Mouse (Mus musculus): ENCODE data around the gene Lurap1l.

Gene Lurap1l

GRCm38 (mm10) chr4:80917812-80918211, 7.4 kb downstream of the Lurap1l start:
- DNase-seq, result no peak

- no peak for DNase-seq
Measured at GRCm38 (mm10) chr4:80918526-80919129, 8.2 kb downstream of the Lurap1l start.

GRCm38 (mm10) chr4:80919217-80919867, 8.9 kb downstream of the Lurap1l start:
- DNase-seq, result no peak

- DNase-seq, result no peak
Measured at GRCm38 (mm10) chr4:80921646-80922489, 11.4 kb downstream of the Lurap1l start.

GRCm38 (mm10) chr4:80922654-80923053, 12.2 kb downstream of the Lurap1l start:
- DNase-seq, result no peak

GRCm38 (mm10) chr4:80924815-80925214, 14.4 kb downstream of the Lurap1l start:
- DNase-seq, result no peak

GRCm38 (mm10) chr4:80925752-80926519, 15.5 kb downstream of the Lurap1l start:
- no peak for DNase-seq

- DNase-seq, result no peak
Measured at GRCm38 (mm10) chr4:80934749-80935148, 24.3 kb downstream of the Lurap1l start.

GRCm38 (mm10) chr4:80939115-80939514, 28.7 kb downstream of the Lurap1l start:
- no peak for DNase-seq

- DNase-seq, result no peak
Measured at GRCm38 (mm10) chr4:80940946-80941345, 30.5 kb downstream of the Lurap1l start.

- no peak for DNase-seq
Measured at GRCm38 (mm10) chr4:80941978-80942377, 31.5 kb downstream of the Lurap1l start.

GRCm38 (mm10) chr4:80944605-80945004, 34.2 kb downstream of the Lurap1l start:
- DNase-seq, result no peak

- no peak for DNase-seq
Measured at GRCm38 (mm10) chr4:80949110-80949509, 38.7 kb downstream of the Lurap1l start.

- DNase-seq, result no peak
Measured at GRCm38 (mm10) chr4:80949720-80950119, 39.3 kb downstream of the Lurap1l start.

- DNase-seq, result no peak
Measured at GRCm38 (mm10) chr4:80950280-80950781, 39.9 kb downstream of the Lurap1l start.

- no peak for DNase-seq
Measured at GRCm38 (mm10) chr4:80952653-80953052, 42.2 kb downstream of the Lurap1l start.

- no peak for DNase-seq
Measured at GRCm38 (mm10) chr4:80955942-80956341, 45.5 kb downstream of the Lurap1l start.

- no peak for DNase-seq
Measured at GRCm38 (mm10) chr4:80967526-80967925, 57.1 kb downstream of the Lurap1l start.

GRCm38 (mm10) chr4:80971846-80972245, 61.4 kb downstream of the Lurap1l start:
- no peak for DNase-seq

- DNase-seq, result no peak
Measured at GRCm38 (mm10) chr4:80973896-80974295, 63.5 kb downstream of the Lurap1l start.

GRCm38 (mm10) chr4:80990819-80991218, 80.4 kb downstream of the Lurap1l start:
- DNase-seq, result no peak

- no peak for DNase-seq
Measured at GRCm38 (mm10) chr4:81003528-81003927, 93.1 kb downstream of the Lurap1l start.

Data from lung, postnatal 4 days (tissue).